ENCODE assay signal across 19 mouse cellular contexts in genomic region chr1:156585512-156585911, GRCm38 (mm10). TPM values are rescaled to one million over a fixed set of nuclear protein-coding genes. Genes with fewer than 3 reads are reported as not detected.
DNase-seq lines count a peak whose midpoint lies in the region; ATAC-seq lines count a peak whose summit lies in the region.
"Had no signal": no experiment of that assay in that cellular context is flagged by ENCODE, and none has a peak within 500 bp of the region (broad histone marks: within the 10 kb centered on the region; RNA-seq: fewer than 3 reads in every experiment).

No protein-coding gene starts in this region.

- H3K27ac ChIP-seq in forebrain, embryonic 15.5 days (replicated peaks) = no peak overlapping the region
- H3K27ac ChIP-seq: embryonic facial prominence, embryonic 10.5 days; embryonic facial prominence, embryonic 12.5 days; forebrain, embryonic 13.5 days had no signal

- no peaks in the 10 kb centered on the region for H3K27me3 ChIP-seq in forebrain, embryonic 15.5 days
- H3K27me3 ChIP-seq: embryonic facial prominence, embryonic 12.5 days; forebrain, embryonic 13.5 days had no signal

- H3K9ac ChIP-seq in forebrain, embryonic 15.5 days (replicated peaks) = no peak overlapping the region
- H3K9ac ChIP-seq: embryonic facial prominence, embryonic 12.5 days; forebrain, embryonic 13.5 days had no signal

- peak; percentile 40; the same call in 1 of the 2 replicates for ATAC-seq in megakaryocyte, adult 5-6 weeks (ENCODE audit: poor library complexity, severe bottlenecking)
- ATAC-seq in forebrain, embryonic 15.5 days (replicated peaks) = no peak
- ATAC-seq: forebrain, embryonic 13.5 days; forebrain, embryonic 16.5 days had no signal

- no peaks in the 10 kb centered on the region for H3K9me3 ChIP-seq in forebrain, embryonic 15.5 days
- H3K9me3 ChIP-seq: embryonic facial prominence, embryonic 10.5 days; embryonic facial prominence, embryonic 12.5 days; forebrain, embryonic 13.5 days had no signal

- H3K4me2 ChIP-seq in forebrain, embryonic 15.5 days (replicated peaks) = no peak overlapping the region
- H3K4me2 ChIP-seq: embryonic facial prominence, embryonic 12.5 days; forebrain, embryonic 13.5 days had no signal

- peaks cover 3% of the 10 kb centered on the region; the same call in 1 of the 2 replicates for H3K4me1 ChIP-seq in forebrain, embryonic 15.5 days

- H3K4me3 ChIP-seq in forebrain, embryonic 15.5 days = no peak overlapping the region
- H3K4me3 ChIP-seq: embryonic facial prominence, embryonic 10.5 days; embryonic facial prominence, embryonic 12.5 days; forebrain, embryonic 13.5 days had no signal

- DNase-seq in heart, adult 11 months = peak; percentile 60
- DNase-seq in heart, adult 9 months (ENCODE audit: low spot score in 2 of 2) = no peak
- no peak for DNase-seq in frontal cortex, adult 2 months (ENCODE audit: extremely low spot score in 1 of 2, low spot score in 1 of 2)
- DNase-seq: adrenal gland, adult 2 months; adrenal gland, postnatal 10 days; adrenal gland, postnatal 25 days; B cell, adult 2 months; cerebellum, adult 11 months; cerebellum, adult 18-20 months; cerebellum, adult 8-10 months; cerebellum, adult 9-11 months; cerebellum, postnatal 14 days; cerebellum, postnatal 36 days had no signal

- 72% methylated on average over 3 of the region's 3 CpGs for whole genome bisulfite sequencing in forebrain, embryonic 15.5 days

- no peaks in the 10 kb centered on the region for H3K36me3 ChIP-seq in forebrain, embryonic 15.5 days
- H3K36me3 ChIP-seq: embryonic facial prominence, embryonic 12.5 days had no signal

RNA-seq across cellular contexts. Expression of gene Abl2, which starts 26.9 kb away (rescaled TPM):
- 3.5 and 4.2 TPM in 2 replicates for total RNA-seq in megakaryocyte, adult 5-6 weeks (2015)
- total RNA-seq in megakaryocyte, adult 5-6 weeks (2017) = 8.0 and 8.1 TPM in 2 replicates
- polyA plus RNA-seq in forebrain, embryonic 15.5 days (2015; fragmentation: Nextera tagmentation; extraction: Ambion mirVana) = 6.5 and 6.9 TPM in 2 replicates
- 33.4 and 34.1 TPM in 2 replicates for polyA plus RNA-seq in frontal cortex, adult 2 months (2012; rRNA removed)
